Mouse (Mus musculus): ENCODE measurements around the gene Nrap. TPM values are rescaled to one million over a fixed set of nuclear protein-coding genes. Genes with fewer than 3 reads are reported as not detected.

The Nrap gene
- polyA plus RNA-seq, 1 experiment: 0.07 TPM

- no peaks in the 10 kb centered on the region for H3K36me3 ChIP-seq (ENCODE audit: control insufficient read depth, insufficient read depth, low read length)
- no peak overlapping the region for H3K4me3 ChIP-seq (ENCODE audit: control insufficient read depth, low read depth, low read length)
- TF ChIP-seq CTCF (IDR thresholded peaks at IDR 0.05; ENCODE audit: control insufficient read depth, insufficient read depth, insufficient replicate concordance, low read depth, low read length) (no peak), POLR2A (IDR thresholded peaks at IDR 0.05; ENCODE audit: control insufficient read depth, low read depth, low read length) (no peak)
- no peaks in the 10 kb centered on the region; the same call in 1 of the 2 replicates for H3K4me1 ChIP-seq (ENCODE audit: control insufficient read depth, insufficient read depth, low read length)
- no peaks in the 10 kb centered on the region for H3K27me3 ChIP-seq (ENCODE audit: control insufficient read depth, insufficient read depth, low read length)
- H3K27ac ChIP-seq (ENCODE audit: control insufficient read depth, insufficient read depth, low read depth, low read length): no peak overlapping the region
Observed at GRCm38 (mm10) chr19:56346750-56347149, 43.1 kb downstream of the Nrap start.

DNA sequence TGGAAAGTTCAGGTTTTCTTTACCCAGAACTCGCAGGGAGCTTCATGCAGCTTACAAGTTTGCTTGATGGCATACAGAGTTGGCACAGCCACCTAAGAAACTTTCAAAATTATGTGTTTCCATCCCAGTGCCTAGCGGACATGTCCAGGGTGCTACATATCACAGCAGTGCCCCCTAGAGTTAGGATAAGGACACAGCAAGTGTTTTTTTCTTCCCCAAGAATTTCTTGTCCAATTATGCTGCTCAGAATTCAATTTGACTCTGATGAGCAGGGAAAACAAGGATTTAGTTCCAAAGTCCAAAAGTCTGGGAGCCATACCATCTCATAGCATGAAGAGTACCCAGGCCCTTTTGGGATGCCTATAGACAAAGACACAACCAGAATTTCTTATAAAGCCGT, 43.8 kb downstream of the Nrap start:
- 0 out of 2 replicates have a peak, but pooled peaks have one; percentile 8 for TF ChIP-seq CTCF (IDR thresholded peaks at IDR 0.05; ENCODE audit: control insufficient read depth, insufficient read depth, insufficient replicate concordance, low read depth, low read length)
- no peak for TF ChIP-seq POLR2A (IDR thresholded peaks at IDR 0.05; ENCODE audit: control insufficient read depth, low read depth, low read length)
- no peaks in the 10 kb centered on the region; the same call in 1 of the 2 replicates for H3K4me1 ChIP-seq (ENCODE audit: control insufficient read depth, insufficient read depth, low read length)
- H3K4me3 ChIP-seq (ENCODE audit: control insufficient read depth, low read depth, low read length): no peak overlapping the region
- no peaks in the 10 kb centered on the region for H3K36me3 ChIP-seq (ENCODE audit: control insufficient read depth, insufficient read depth, low read length)
- H3K27me3 ChIP-seq (ENCODE audit: control insufficient read depth, insufficient read depth, low read length): no peaks in the 10 kb centered on the region
- H3K27ac ChIP-seq (ENCODE audit: control insufficient read depth, insufficient read depth, low read depth, low read length): no peak overlapping the region

DNA sequence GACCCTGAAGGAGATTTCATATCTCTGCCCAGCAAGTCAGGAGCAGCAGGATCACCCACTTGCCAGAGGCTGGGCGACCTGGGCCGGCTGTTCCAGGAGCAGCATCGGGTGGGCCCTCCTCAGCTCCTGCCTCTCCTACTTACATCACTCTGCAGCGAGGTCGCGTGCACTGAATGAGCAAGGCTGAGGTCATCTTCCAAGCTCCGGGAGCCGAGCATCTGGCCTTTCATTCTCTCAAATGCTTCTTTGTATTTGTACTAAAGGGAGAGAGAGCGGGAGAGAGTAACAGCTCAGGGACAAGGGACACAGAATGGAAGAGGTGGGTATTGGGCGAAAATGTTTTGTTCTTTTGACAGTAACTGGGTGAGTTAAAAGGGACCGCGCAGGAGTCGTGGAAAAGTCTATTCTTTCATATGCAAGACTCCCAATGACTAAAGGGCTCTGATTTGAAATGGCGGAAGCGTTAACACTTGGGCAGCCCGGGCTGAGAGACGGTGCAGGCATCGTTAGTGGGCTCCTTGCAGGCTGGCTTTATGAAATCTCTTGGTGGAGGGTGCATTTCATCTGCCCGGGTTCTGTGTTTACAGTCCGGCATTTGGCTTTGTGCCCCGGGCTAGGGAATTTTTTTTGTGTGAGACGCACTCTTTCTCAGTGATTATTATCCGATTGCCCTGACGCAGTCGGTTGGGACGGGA, 45.8 kb downstream of the Nrap start:
- H3K4me1 ChIP-seq (ENCODE audit: control insufficient read depth, insufficient read depth, low read length): no peaks in the 10 kb centered on the region; the same call in 1 of the 2 replicates
- no peak for TF ChIP-seq CTCF (IDR thresholded peaks at IDR 0.05; ENCODE audit: control insufficient read depth, insufficient read depth, insufficient replicate concordance, low read depth, low read length)
- no peak for TF ChIP-seq POLR2A (IDR thresholded peaks at IDR 0.05; ENCODE audit: control insufficient read depth, low read depth, low read length)
- no peak overlapping the region for H3K27ac ChIP-seq (ENCODE audit: control insufficient read depth, insufficient read depth, low read depth, low read length)
- no peaks in the 10 kb centered on the region for H3K36me3 ChIP-seq (ENCODE audit: control insufficient read depth, insufficient read depth, low read length)
- no peaks in the 10 kb centered on the region for H3K27me3 ChIP-seq (ENCODE audit: control insufficient read depth, insufficient read depth, low read length)
- H3K4me3 ChIP-seq (ENCODE audit: control insufficient read depth, low read depth, low read length): no peak overlapping the region

- no peaks in the 10 kb centered on the region; the same call in 1 of the 2 replicates for H3K4me1 ChIP-seq (ENCODE audit: control insufficient read depth, insufficient read depth, low read length)
- H3K4me3 ChIP-seq (ENCODE audit: control insufficient read depth, low read depth, low read length): no peak overlapping the region
- H3K27ac ChIP-seq (ENCODE audit: control insufficient read depth, insufficient read depth, low read depth, low read length): no peak overlapping the region
- no peaks in the 10 kb centered on the region for H3K36me3 ChIP-seq (ENCODE audit: control insufficient read depth, insufficient read depth, low read length)
- H3K27me3 ChIP-seq (ENCODE audit: control insufficient read depth, insufficient read depth, low read length): no peaks in the 10 kb centered on the region
- no peak for TF ChIP-seq POLR2A (IDR thresholded peaks at IDR 0.05; ENCODE audit: control insufficient read depth, low read depth, low read length)
- no peak for TF ChIP-seq CTCF (IDR thresholded peaks at IDR 0.05; ENCODE audit: control insufficient read depth, insufficient read depth, insufficient replicate concordance, low read depth, low read length)
Observed at GRCm38 (mm10) chr19:56342006-56342405, 47.8 kb downstream of the Nrap start.

DNA sequence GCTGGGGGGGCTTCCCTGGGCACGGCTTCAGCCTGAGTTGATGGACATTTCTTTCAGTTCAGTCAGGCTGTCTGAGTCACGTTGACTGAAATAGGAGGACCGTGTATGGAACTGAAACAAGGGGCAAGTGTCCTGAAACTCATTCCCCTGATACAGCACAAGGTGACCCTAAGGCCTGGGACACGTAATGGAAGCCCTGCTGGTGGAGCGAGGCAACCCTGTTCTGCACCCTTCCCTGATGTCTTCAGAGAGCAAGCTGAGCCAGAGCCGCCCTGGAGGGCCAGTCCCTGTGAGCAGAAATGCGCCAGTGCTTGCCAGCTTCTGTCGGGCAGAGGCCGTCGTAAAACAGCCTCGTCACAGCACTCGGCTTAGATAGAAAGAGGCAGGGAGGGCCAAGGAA, 53.0 kb downstream of the Nrap start:
- TF ChIP-seq CTCF (IDR thresholded peaks at IDR 0.05; ENCODE audit: control insufficient read depth, insufficient read depth, insufficient replicate concordance, low read depth, low read length): no peak
- H3K27ac ChIP-seq (ENCODE audit: control insufficient read depth, insufficient read depth, low read depth, low read length): no peak overlapping the region
- H3K36me3 ChIP-seq (ENCODE audit: control insufficient read depth, insufficient read depth, low read length): no peaks in the 10 kb centered on the region
- H3K4me1 ChIP-seq (ENCODE audit: control insufficient read depth, insufficient read depth, low read length): no peaks in the 10 kb centered on the region
- H3K27me3 ChIP-seq (ENCODE audit: control insufficient read depth, insufficient read depth, low read length): no peaks in the 10 kb centered on the region
- H3K4me3 ChIP-seq (ENCODE audit: control insufficient read depth, low read depth, low read length): no peak overlapping the region

GRCm38 (mm10) chr19:56336321-56336720, 53.5 kb downstream of the Nrap start:
- Histone ChIP-seq H3K27ac (ENCODE audit: control insufficient read depth, insufficient read depth, low read depth, low read length) (no peak overlapping the region), H3K36me3 (ENCODE audit: control insufficient read depth, insufficient read depth, low read length) (no peaks in the 10 kb centered on the region), H3K4me3 (ENCODE audit: control insufficient read depth, low read depth, low read length) (no peak overlapping the region), H3K27me3 (ENCODE audit: control insufficient read depth, insufficient read depth, low read length) (no peaks in the 10 kb centered on the region), H3K4me1 (ENCODE audit: control insufficient read depth, insufficient read depth, low read length) (no peaks in the 10 kb centered on the region)
- TF ChIP-seq POLR2A (IDR thresholded peaks at IDR 0.05; ENCODE audit: control insufficient read depth, low read depth, low read length) (no peak), CTCF (IDR thresholded peaks at IDR 0.05; ENCODE audit: control insufficient read depth, insufficient read depth, insufficient replicate concordance, low read depth, low read length) (no peak)

DNA sequence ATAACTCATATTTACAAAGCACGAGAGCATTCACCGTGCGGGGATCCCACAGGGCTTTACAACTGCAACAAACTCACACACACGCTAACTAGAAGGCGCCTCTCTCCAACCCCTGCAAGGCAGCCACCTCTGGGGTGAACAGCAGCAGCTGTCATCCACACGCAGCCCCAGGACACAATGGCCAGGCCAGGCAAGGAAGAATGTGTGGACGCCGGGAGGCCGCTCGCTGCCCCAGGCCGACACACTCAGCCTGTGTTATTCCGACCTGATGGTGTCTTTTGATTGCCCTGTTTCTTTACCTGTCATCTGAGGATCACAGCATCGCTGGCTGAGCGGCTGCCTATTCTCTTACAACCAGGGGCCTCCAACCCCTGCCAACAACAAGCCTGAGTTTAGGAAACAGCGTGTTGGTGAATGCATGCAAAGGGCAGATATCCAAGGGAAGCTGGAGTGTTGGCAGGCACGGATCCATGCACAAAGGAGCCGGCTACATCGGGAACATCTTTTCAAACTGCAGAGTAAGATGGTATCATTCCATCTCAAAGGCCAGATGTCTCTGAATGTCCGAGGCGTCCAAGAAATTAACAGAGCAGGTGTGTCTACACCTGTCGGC, 63.5 kb downstream of the Nrap start:
- H3K27me3 ChIP-seq (ENCODE audit: control insufficient read depth, insufficient read depth, low read length): no peaks in the 10 kb centered on the region
- H3K27ac ChIP-seq (ENCODE audit: control insufficient read depth, insufficient read depth, low read depth, low read length): no peak overlapping the region
- peaks cover 2% of the 10 kb centered on the region; the same call in 1 of the 2 replicates for H3K4me1 ChIP-seq (ENCODE audit: control insufficient read depth, insufficient read depth, low read length)
- H3K4me3 ChIP-seq (ENCODE audit: control insufficient read depth, low read depth, low read length): no peak overlapping the region
- H3K36me3 ChIP-seq (ENCODE audit: control insufficient read depth, insufficient read depth, low read length): no peaks in the 10 kb centered on the region
- TF ChIP-seq CTCF (IDR thresholded peaks at IDR 0.05; ENCODE audit: control insufficient read depth, insufficient read depth, insufficient replicate concordance, low read depth, low read length) (no peak), POLR2A (IDR thresholded peaks at IDR 0.05; ENCODE audit: control insufficient read depth, low read depth, low read length) (no peak)

Data from testis, adult 2 months (tissue).